Mouse (Mus musculus): ENCODE results near the gene Gm765. TPM values are rescaled to one million over a fixed set of nuclear protein-coding genes. Genes with fewer than 3 reads are reported as not detected.

The Gm765 gene
- polyA plus RNA-seq (2015; fragmentation: Nextera tagmentation; extraction: Ambion mirVana): not detected in 2 replicates

DNA sequence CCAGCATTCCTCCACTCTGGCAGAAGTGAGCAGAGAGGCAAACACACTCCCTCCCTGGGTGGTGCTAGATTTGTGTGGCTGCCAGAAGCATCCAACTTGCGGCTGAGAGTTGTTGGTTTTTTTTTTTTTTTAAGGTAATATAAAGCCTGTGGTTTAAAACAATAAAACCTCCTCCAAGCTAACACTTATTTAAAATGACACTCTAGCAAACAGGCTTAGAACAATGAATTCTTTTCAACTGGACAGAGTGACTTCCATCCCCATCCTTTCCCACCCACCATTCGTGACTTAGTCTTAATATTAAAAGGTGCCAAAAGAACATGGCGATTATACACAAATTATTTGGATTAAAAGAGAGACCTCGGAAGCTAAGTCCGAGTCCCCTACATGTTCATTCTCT, at the start of gene Gm765:
Gene Gm765, minus strand, starts transcription at position 101 of the 400 bp plus-strand sequence.
- no peak within 1 kb of the TSS for H3K27ac ChIP-seq (ENCODE audit: low read length)
- no peak within 1 kb of the TSS for H3K9ac ChIP-seq (replicated peaks; ENCODE audit: low read depth)
- H3K9me3 ChIP-seq (ENCODE audit: low read length): no peaks in the 10 kb centered on the region
- H3K4me1 ChIP-seq (ENCODE audit: insufficient read depth, low read depth, low read length): no peaks in the 10 kb centered on the region
- no peak for ATAC-seq
- no peak within 1 kb of the TSS for H3K4me3 ChIP-seq (ENCODE audit: low read depth, low read length)
- TF ChIP-seq CTCF (IDR thresholded peaks at IDR 0.05) (no peak), EP300 (IDR thresholded peaks at IDR 0.05) (no peak)
- H3K27me3 ChIP-seq (replicated peaks; ENCODE audit: insufficient read depth, low read length): no peaks in the 10 kb centered on the region
- 66% methylated on average over 5 of the region's 5 CpGs for WGBS
- H3K36me3 ChIP-seq (ENCODE audit: insufficient read depth, low read length): no peaks in the 10 kb centered on the region
- no peak within 1 kb of the TSS for H3K4me2 ChIP-seq (replicated peaks; ENCODE audit: low read depth, low read length)
- no peak for DNase-seq (ENCODE audit: low spot score)

DNA sequence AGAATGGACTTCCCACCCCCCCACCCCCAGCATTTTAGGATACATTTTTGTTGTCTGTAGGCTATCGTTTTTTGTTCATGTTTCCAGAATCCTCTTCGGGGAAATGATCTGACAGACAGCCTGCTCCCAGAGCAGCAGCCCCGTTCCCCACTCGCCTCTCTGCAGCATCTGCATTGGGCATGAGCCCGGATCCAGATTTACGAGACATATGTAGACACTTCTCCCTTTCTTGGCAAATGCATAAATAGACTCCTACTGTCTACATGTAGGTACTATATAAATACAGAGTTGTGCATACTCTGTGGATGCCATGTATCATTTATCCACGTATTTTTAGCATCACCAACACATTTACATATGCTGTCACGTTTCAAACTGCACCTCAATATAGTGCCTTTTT, 42.9 kb upstream of the Gm765 start:
- ATAC-seq (no peak), DNase-seq (ENCODE audit: low spot score) (no peak)
- Histone ChIP-seq H3K4me3 (ENCODE audit: low read depth, low read length) (no peak overlapping the region), H3K27me3 (replicated peaks; ENCODE audit: insufficient read depth, low read length) (no peaks in the 10 kb centered on the region), H3K4me2 (replicated peaks; ENCODE audit: low read depth, low read length) (no peak overlapping the region), H3K36me3 (ENCODE audit: insufficient read depth, low read length) (no peaks in the 10 kb centered on the region), H3K9ac (replicated peaks; ENCODE audit: low read depth) (no peak overlapping the region), H3K9me3 (ENCODE audit: low read length) (no peaks in the 10 kb centered on the region), H3K27ac (ENCODE audit: low read length) (no peak overlapping the region), H3K4me1 (ENCODE audit: insufficient read depth, low read depth, low read length) (no peaks in the 10 kb centered on the region)
- no peak for TF ChIP-seq CTCF (IDR thresholded peaks at IDR 0.05)
- no peak for TF ChIP-seq EP300 (IDR thresholded peaks at IDR 0.05)
- 81% methylated on average over 8 of the region's 8 CpGs for WGBS

DNA sequence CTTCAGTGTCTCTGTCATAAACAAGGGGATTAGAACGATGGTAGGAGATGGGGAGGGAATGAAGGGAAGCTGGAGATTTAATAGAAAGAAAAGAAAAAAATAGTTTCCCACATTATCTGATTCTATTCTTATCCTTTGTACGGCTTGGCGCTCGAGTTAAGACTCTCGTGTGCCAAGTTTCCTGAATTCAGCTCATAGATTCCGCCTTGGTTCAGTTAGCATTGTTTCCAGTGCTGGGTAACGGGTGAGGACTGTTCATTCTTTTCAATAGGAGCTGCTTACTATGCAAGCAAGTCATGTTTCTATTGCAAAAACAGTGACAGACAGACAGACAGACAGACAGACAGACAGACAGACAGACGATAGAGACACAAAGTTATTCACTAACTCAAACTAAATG, 41.9 kb upstream of the Gm765 start:
- no peak for DNase-seq (ENCODE audit: low spot score)
- no peaks in the 10 kb centered on the region for H3K4me1 ChIP-seq (ENCODE audit: insufficient read depth, low read depth, low read length)
- ATAC-seq: no peak
- no peak overlapping the region for H3K9ac ChIP-seq (replicated peaks; ENCODE audit: low read depth)
- H3K27me3 ChIP-seq (replicated peaks; ENCODE audit: insufficient read depth, low read length): no peaks in the 10 kb centered on the region
- WGBS: 56% methylated on average over 8 of the region's 8 CpGs
- no peak for TF ChIP-seq EP300 (IDR thresholded peaks at IDR 0.05)
- no peak for TF ChIP-seq CTCF (IDR thresholded peaks at IDR 0.05)
- H3K4me2 ChIP-seq (replicated peaks; ENCODE audit: low read depth, low read length): no peak overlapping the region
- H3K4me3 ChIP-seq (ENCODE audit: low read depth, low read length): no peak overlapping the region
- H3K36me3 ChIP-seq (ENCODE audit: insufficient read depth, low read length): no peaks in the 10 kb centered on the region
- H3K9me3 ChIP-seq (ENCODE audit: low read length): no peaks in the 10 kb centered on the region
- H3K27ac ChIP-seq (ENCODE audit: low read length): no peak overlapping the region

DNA sequence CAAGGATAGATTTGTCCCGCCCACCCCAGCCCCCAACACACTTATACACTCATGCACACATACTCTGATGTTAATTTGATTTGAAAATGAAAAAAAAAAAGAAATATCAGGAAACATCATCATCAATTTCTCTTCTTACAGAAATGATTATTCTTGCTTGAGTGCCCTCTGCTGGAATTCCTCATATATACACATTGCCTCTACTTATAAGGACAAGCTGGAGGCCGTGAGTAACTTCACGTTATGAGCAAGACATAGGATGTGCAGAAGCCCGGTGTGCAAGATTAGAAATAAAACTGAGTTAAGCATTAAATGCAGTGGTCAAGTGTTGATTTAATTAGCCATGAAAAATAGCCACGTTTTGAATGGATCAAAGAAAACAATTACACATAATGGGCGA, 40.9 kb upstream of the Gm765 start:
- ATAC-seq: no peak
- Histone ChIP-seq H3K4me2 (replicated peaks; ENCODE audit: low read depth, low read length) (no peak overlapping the region), H3K27me3 (replicated peaks; ENCODE audit: insufficient read depth, low read length) (no peaks in the 10 kb centered on the region), H3K9me3 (ENCODE audit: low read length) (no peaks in the 10 kb centered on the region), H3K9ac (replicated peaks; ENCODE audit: low read depth) (no peak overlapping the region), H3K4me3 (ENCODE audit: low read depth, low read length) (no peak overlapping the region), H3K4me1 (ENCODE audit: insufficient read depth, low read depth, low read length) (no peaks in the 10 kb centered on the region), H3K27ac (ENCODE audit: low read length) (no peak overlapping the region), H3K36me3 (ENCODE audit: insufficient read depth, low read length) (no peaks in the 10 kb centered on the region)
- DNase-seq (ENCODE audit: low spot score): peak; percentile 58
- WGBS: 39% methylated on average over 6 of the region's 6 CpGs
- peak; percentile 58 for TF ChIP-seq CTCF (IDR thresholded peaks at IDR 0.05)
- TF ChIP-seq EP300 (IDR thresholded peaks at IDR 0.05): no peak

DNA sequence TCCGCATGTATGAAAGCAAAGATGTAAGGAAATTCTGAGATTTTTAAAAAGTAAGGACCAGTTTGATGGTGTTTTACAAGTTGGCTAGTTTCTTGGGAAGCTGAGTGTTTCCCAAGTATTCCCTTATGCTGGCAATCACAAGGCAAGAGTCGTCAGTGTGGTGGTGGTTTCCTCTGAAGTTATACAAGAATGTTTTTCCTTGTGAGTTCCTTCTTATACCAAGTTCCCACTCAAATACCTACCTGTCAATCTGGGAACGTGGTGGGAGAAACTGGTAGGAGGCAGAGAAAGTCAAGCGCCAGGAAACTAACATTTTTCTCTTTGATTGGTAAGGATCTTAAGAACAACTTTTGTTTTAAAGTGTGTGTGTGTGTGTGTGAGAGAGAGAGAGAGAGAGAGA, 23.6 kb upstream of the Gm765 start:
- Histone ChIP-seq H3K27ac (ENCODE audit: low read length) (no peak overlapping the region), H3K9ac (replicated peaks; ENCODE audit: low read depth) (no peak overlapping the region), H3K4me2 (replicated peaks; ENCODE audit: low read depth, low read length) (no peak overlapping the region), H3K27me3 (replicated peaks; ENCODE audit: insufficient read depth, low read length) (no peaks in the 10 kb centered on the region), H3K4me1 (ENCODE audit: insufficient read depth, low read depth, low read length) (no peaks in the 10 kb centered on the region), H3K36me3 (ENCODE audit: insufficient read depth, low read length) (no peaks in the 10 kb centered on the region), H3K4me3 (ENCODE audit: low read depth, low read length) (no peak overlapping the region), H3K9me3 (ENCODE audit: low read length) (no peaks in the 10 kb centered on the region)
- ATAC-seq (no peak), DNase-seq (ENCODE audit: low spot score) (no peak)
- WGBS: 77% methylated on average over 4 of the region's 4 CpGs
- TF ChIP-seq CTCF (IDR thresholded peaks at IDR 0.05) (no peak), EP300 (IDR thresholded peaks at IDR 0.05) (no peak)

DNA sequence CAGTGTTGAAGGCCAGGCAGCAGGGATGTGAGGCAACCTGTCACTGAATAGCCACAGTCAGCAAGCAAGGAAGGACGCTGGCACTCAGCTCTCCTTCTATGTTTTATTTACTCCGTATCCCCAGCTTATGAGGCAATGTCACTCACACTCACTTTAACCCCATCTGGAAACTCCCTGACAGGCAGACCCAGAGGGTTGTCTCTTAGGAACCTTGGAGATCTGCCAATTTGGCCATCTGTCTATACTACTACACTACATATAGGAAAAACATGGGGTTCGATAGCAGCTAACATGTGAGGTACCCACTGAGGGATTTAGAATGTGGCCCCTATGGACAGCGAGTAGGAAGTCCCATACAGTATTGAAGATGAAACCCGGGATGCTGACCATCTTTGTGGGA, 12.7 kb upstream of the Gm765 start:
- no peaks in the 10 kb centered on the region for H3K9me3 ChIP-seq (ENCODE audit: low read length)
- 51% methylated on average over 5 of the region's 5 CpGs for WGBS
- ATAC-seq: no peak
- H3K27me3 ChIP-seq (replicated peaks; ENCODE audit: insufficient read depth, low read length): no peaks in the 10 kb centered on the region
- H3K4me3 ChIP-seq (ENCODE audit: low read depth, low read length): no peak overlapping the region
- H3K4me1 ChIP-seq (ENCODE audit: insufficient read depth, low read depth, low read length): no peaks in the 10 kb centered on the region
- no peak for DNase-seq (ENCODE audit: low spot score)
- no peak for TF ChIP-seq CTCF (IDR thresholded peaks at IDR 0.05)
- no peak for TF ChIP-seq EP300 (IDR thresholded peaks at IDR 0.05)
- H3K27ac ChIP-seq (ENCODE audit: low read length): no peak overlapping the region
- H3K4me2 ChIP-seq (replicated peaks; ENCODE audit: low read depth, low read length): no peak overlapping the region
- H3K36me3 ChIP-seq (ENCODE audit: insufficient read depth, low read length): no peaks in the 10 kb centered on the region
- H3K9ac ChIP-seq (replicated peaks; ENCODE audit: low read depth): no peak overlapping the region

DNA sequence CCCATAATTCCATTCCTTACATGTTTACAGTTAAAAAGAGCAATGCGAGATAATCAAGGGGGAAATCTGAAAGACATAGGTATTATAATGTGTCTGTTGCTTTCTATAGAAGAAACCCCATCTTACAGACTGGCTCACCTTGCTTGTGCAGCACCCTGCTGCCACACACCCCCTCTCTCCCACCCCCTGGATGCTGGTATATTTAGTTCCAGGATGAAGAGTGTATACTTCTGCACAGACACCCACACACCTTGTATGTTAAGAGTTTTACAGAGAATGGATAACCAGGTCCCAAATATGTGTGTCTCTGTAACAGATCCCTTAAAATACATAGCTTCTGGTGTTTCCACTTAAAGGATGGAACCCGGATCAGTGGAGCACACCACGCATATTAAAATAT, 10.7 kb upstream of the Gm765 start:
- WGBS: 89% methylated on average over 3 of the region's 3 CpGs
- ATAC-seq (no peak), DNase-seq (ENCODE audit: low spot score) (no peak)
- Histone ChIP-seq H3K9ac (replicated peaks; ENCODE audit: low read depth) (no peak overlapping the region), H3K9me3 (ENCODE audit: low read length) (no peaks in the 10 kb centered on the region), H3K36me3 (ENCODE audit: insufficient read depth, low read length) (no peaks in the 10 kb centered on the region), H3K27me3 (replicated peaks; ENCODE audit: insufficient read depth, low read length) (no peaks in the 10 kb centered on the region), H3K4me1 (ENCODE audit: insufficient read depth, low read depth, low read length) (no peaks in the 10 kb centered on the region), H3K4me2 (replicated peaks; ENCODE audit: low read depth, low read length) (no peak overlapping the region), H3K27ac (ENCODE audit: low read length) (no peak overlapping the region), H3K4me3 (ENCODE audit: low read depth, low read length) (no peak overlapping the region)
- TF ChIP-seq EP300 (IDR thresholded peaks at IDR 0.05) (no peak), CTCF (IDR thresholded peaks at IDR 0.05) (no peak)
